9 mouse cellular contexts compared by ENCODE assay signal in the genomic region with DNA sequence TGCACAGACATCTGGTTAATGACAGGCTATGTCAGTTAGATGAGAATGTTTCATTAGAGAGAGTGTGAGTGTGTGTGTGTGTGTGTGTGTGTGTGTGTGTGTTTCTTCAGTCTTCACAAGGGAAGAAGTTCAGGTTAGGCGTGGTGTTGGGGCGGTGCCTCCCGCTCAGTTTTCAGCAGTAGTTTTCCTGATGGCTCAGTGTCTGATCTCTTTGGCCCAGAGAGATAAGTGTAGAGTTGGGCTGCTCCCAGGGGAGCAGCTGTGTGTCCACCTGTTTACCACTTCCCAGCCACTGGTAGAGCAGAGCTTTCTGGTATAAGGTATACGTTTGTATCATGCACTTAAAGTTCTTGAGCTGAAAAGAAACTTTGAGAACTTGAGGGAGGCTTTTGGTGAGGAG. TPM values are rescaled to one million over a fixed set of nuclear protein-coding genes. Genes with fewer than 3 reads are reported as not detected.
DNase-seq lines count a peak whose midpoint lies in the region; ATAC-seq and TF ChIP-seq lines count a peak whose summit lies in the region.
"Had no signal": no experiment of that assay in that cellular context is flagged by ENCODE, and none has a peak within 500 bp of the region (broad histone marks: within the 10 kb centered on the region; RNA-seq: fewer than 3 reads in every experiment).

No protein-coding gene starts in this region.

- H3K27ac ChIP-seq in heart, embryonic 10.5 days, result no peak overlapping the region; the same call in 1 of the 2 replicates
- no peak overlapping the region for H3K27ac ChIP-seq in forebrain, embryonic 16.5 days (ENCODE audit: low read length)
- H3K27ac ChIP-seq in liver, embryonic 16.5 days (ENCODE audit: low read length), result peak overlapping the region; percentile 91

- H3K4me1 ChIP-seq in heart, embryonic 10.5 days, result peaks cover 38% of the 10 kb centered on the region
- peaks cover 67% of the 10 kb centered on the region for H3K4me1 ChIP-seq in E14TG2a.4 (replicated peaks; ENCODE audit: low read depth, low read length)
- H3K4me1 ChIP-seq in forebrain, embryonic 16.5 days (replicated peaks; ENCODE audit: control insufficient read depth, insufficient read depth, low read length), result peaks cover 31% of the 10 kb centered on the region
- H3K4me1 ChIP-seq in liver, embryonic 16.5 days (ENCODE audit: control insufficient read depth, low read depth, low read length), result peaks cover 26% of the 10 kb centered on the region

- peak overlapping the region; percentile 92; the same call in 1 of the 2 replicates for H3K4me2 ChIP-seq in forebrain, embryonic 16.5 days (ENCODE audit: low read length)
- peak overlapping the region; percentile 83 for H3K4me2 ChIP-seq in liver, embryonic 16.5 days (ENCODE audit: low read depth, low read length)

- no peak overlapping the region for H3K9ac ChIP-seq in forebrain, embryonic 16.5 days (replicated peaks; ENCODE audit: low read depth, low read length)
- peak overlapping the region; percentile 99 for H3K9ac ChIP-seq in liver, embryonic 16.5 days (ENCODE audit: low read depth, low read length)

- no peak for ATAC-seq in forebrain, embryonic 16.5 days
- peak; percentile 40 for ATAC-seq in liver, embryonic 16.5 days (ENCODE audit: low read depth)

- H3K9me3 ChIP-seq in heart, embryonic 10.5 days, result no peaks in the 10 kb centered on the region
- no peaks in the 10 kb centered on the region for H3K9me3 ChIP-seq in E14TG2a.4 (ENCODE audit: low read length)
- no peaks in the 10 kb centered on the region for H3K9me3 ChIP-seq in forebrain, embryonic 16.5 days (ENCODE audit: control insufficient read depth, low read length)
- no peaks in the 10 kb centered on the region for H3K9me3 ChIP-seq in liver, embryonic 16.5 days (replicated peaks; ENCODE audit: control insufficient read depth, low read length)

- H3K4me3 ChIP-seq in heart, embryonic 10.5 days, result peak overlapping the region; percentile 100
- H3K4me3 ChIP-seq in E14TG2a.4 (replicated peaks; ENCODE audit: low read length), result peak overlapping the region; percentile 100
- H3K4me3 ChIP-seq in forebrain, embryonic 16.5 days (replicated peaks; ENCODE audit: low read length), result no peak overlapping the region
- peak overlapping the region; percentile 99 for H3K4me3 ChIP-seq in liver, embryonic 16.5 days (ENCODE audit: low read depth, low read length)

- DNase-seq in heart, embryonic 10.5 days (ENCODE audit: low spot score), result no peak
- no peak for DNase-seq in heart, adult 8-10 months (ENCODE audit: low spot score)
- no peak for DNase-seq in thymus, postnatal 25 days
- no peak for DNase-seq in cerebellum, postnatal 10 days
- no peak for DNase-seq in kidney, postnatal 4 days
- DNase-seq: thymus, postnatal 4 days had no signal

- H3K27me3 ChIP-seq in heart, embryonic 10.5 days (ENCODE audit: insufficient read depth, poor library complexity, severe bottlenecking), result peaks cover 7% of the 10 kb centered on the region; the same call in 1 of the 2 replicates
- peaks cover 10% of the 10 kb centered on the region for H3K27me3 ChIP-seq in E14TG2a.4 (ENCODE audit: insufficient read depth, low read length)
- H3K27me3 ChIP-seq in forebrain, embryonic 16.5 days (replicated peaks; ENCODE audit: control insufficient read depth, insufficient read depth, low read length), result no peaks in the 10 kb centered on the region
- no peaks in the 10 kb centered on the region for H3K27me3 ChIP-seq in liver, embryonic 16.5 days (ENCODE audit: control insufficient read depth, insufficient read depth, low read depth, low read length)

- H3K36me3 ChIP-seq in heart, embryonic 10.5 days, result peaks cover 39% of the 10 kb centered on the region
- peaks cover 48% of the 10 kb centered on the region for H3K36me3 ChIP-seq in E14TG2a.4 (ENCODE audit: insufficient read depth, low read length)
- H3K36me3 ChIP-seq in forebrain, embryonic 16.5 days (ENCODE audit: control insufficient read depth, insufficient read depth), result no peaks in the 10 kb centered on the region
- H3K36me3 ChIP-seq in liver, embryonic 16.5 days (ENCODE audit: control insufficient read depth, insufficient read depth), result peaks cover 22% of the 10 kb centered on the region

- 68% methylated on average over 4 of the region's 4 CpGs for WGBS in heart, embryonic 10.5 days
- WGBS in forebrain, embryonic 16.5 days, result 96% methylated on average over 4 of the region's 4 CpGs
- WGBS in liver, embryonic 16.5 days (ENCODE audit: insufficient replicate concordance), result 27% methylated on average over 4 of the region's 4 CpGs

- no peak for TF ChIP-seq CTCF in E14TG2a.4 (conservative IDR thresholded peaks at IDR 0.05; ENCODE audit: low read length)

RNA-seq across cellular contexts. Expression of a gene that starts 1.6 kb away (rescaled TPM):
- 182 and 196 TPM in 2 replicates for polyA plus RNA-seq in heart, embryonic 10.5 days (2016; fragmentation: Nextera tagmentation; extraction: Ambion mirVana)
- total RNA-seq in heart, adult 8-10 months (2022), result 100 to 1,000 TPM in 1 of 4 experiments, 10 to 100 TPM in 3; 76.5 to 101 (median 84.9) TPM
- 197 and 220 TPM in 2 replicates for polyA plus RNA-seq in forebrain, embryonic 16.5 days (2015; fragmentation: Nextera tagmentation; extraction: Ambion mirVana)
- polyA plus RNA-seq in liver, embryonic 16.5 days (2015; fragmentation: Nextera tagmentation; extraction: Ambion mirVana), result 162 and 163 TPM in 2 replicates

RNA-seq across cellular contexts. Expression of a gene that starts 19.8 kb away (rescaled TPM):
- 31.6 and 34.9 TPM in 2 replicates for polyA plus RNA-seq in heart, embryonic 10.5 days (2016; fragmentation: Nextera tagmentation; extraction: Ambion mirVana)
- 10 to 100 TPM; 20.1 to 25.7 (median 23.5) TPM for total RNA-seq in heart, adult 8-10 months (2022)
- polyA plus RNA-seq in forebrain, embryonic 16.5 days (2015; fragmentation: Nextera tagmentation; extraction: Ambion mirVana), result 40.9 and 53.2 TPM in 2 replicates
- 7.3 and 7.8 TPM in 2 replicates for polyA plus RNA-seq in liver, embryonic 16.5 days (2015; fragmentation: Nextera tagmentation; extraction: Ambion mirVana)

RNA-seq across cellular contexts. Expression of a gene that starts 29.7 kb away (rescaled TPM):
- 0.24 and 0.28 TPM in 2 replicates for polyA plus RNA-seq in heart, embryonic 10.5 days (2016; fragmentation: Nextera tagmentation; extraction: Ambion mirVana)
- total RNA-seq in heart, adult 8-10 months (2022), result under 1 TPM; 0.66 to 0.84 (median 0.70) TPM
- 0.72 and 1.1 TPM in 2 replicates for polyA plus RNA-seq in forebrain, embryonic 16.5 days (2015; fragmentation: Nextera tagmentation; extraction: Ambion mirVana)
- 0.02 TPM in 1 of 2 replicates, not detected in the other for polyA plus RNA-seq in liver, embryonic 16.5 days (2015; fragmentation: Nextera tagmentation; extraction: Ambion mirVana)

RNA-seq across cellular contexts. Expression of a gene that starts 38.3 kb away (rescaled TPM):
- not detected in 2 replicates for polyA plus RNA-seq in heart, embryonic 10.5 days (2016; fragmentation: Nextera tagmentation; extraction: Ambion mirVana)
- total RNA-seq in heart, adult 8-10 months (2022), result not detected
- polyA plus RNA-seq in forebrain, embryonic 16.5 days (2015; fragmentation: Nextera tagmentation; extraction: Ambion mirVana), result 0.14 TPM in 1 of 2 replicates, not detected in the other
- polyA plus RNA-seq in liver, embryonic 16.5 days (2015; fragmentation: Nextera tagmentation; extraction: Ambion mirVana), result not detected in 2 replicates

RNA-seq across cellular contexts. Expression of a gene that starts 52.2 kb away (rescaled TPM):
- polyA plus RNA-seq in heart, embryonic 10.5 days (2016; fragmentation: Nextera tagmentation; extraction: Ambion mirVana), result 5.8 and 7.4 TPM in 2 replicates
- 1 to 10 TPM; 5.7 to 8.6 (median 7.7) TPM for total RNA-seq in heart, adult 8-10 months (2022)
- polyA plus RNA-seq in forebrain, embryonic 16.5 days (2015; fragmentation: Nextera tagmentation; extraction: Ambion mirVana), result 9.0 and 11.2 TPM in 2 replicates
- 1.4 and 1.9 TPM in 2 replicates for polyA plus RNA-seq in liver, embryonic 16.5 days (2015; fragmentation: Nextera tagmentation; extraction: Ambion mirVana)
